Mouse (Mus musculus) kidney, adult 2 months (tissue): Measurements from ENCODE around the gene Gata2. TPM values are rescaled to one million over a fixed set of nuclear protein-coding genes. Genes with fewer than 3 reads are reported as not detected.

ENCODE experiments used
- DNase-seq: peaks from one replicate; pipeline ENCODE4 v3.0.0; 2021
- H3K27ac ChIP-seq: fragments of 200-500 bp; 2 replicates; pipeline ENCODE4 v1.5.1; 2012; ENCODE audit warnings: low read depth, low read length, control low read depth, inconsistent platforms; ENCODE audit not compliant: insufficient read depth
- H3K27me3 ChIP-seq: fragments of 200-500 bp; replicated peaks from 2 replicates; pipeline ENCODE4 v1.6.1; 2012; ENCODE audit warnings: mild to moderate bottlenecking, moderate library complexity, low read length, inconsistent platforms; ENCODE audit not compliant: control insufficient read depth, insufficient read depth
- H3K36me3 ChIP-seq: fragments of 200-500 bp; 2 replicates; pipeline ENCODE4 v1.6.1; 2012; ENCODE audit warnings: mild to moderate bottlenecking, moderate library complexity, low read length, inconsistent platforms; ENCODE audit not compliant: control insufficient read depth, insufficient read depth
- H3K4me1 ChIP-seq: fragments of 200-500 bp; 2 replicates; pipeline ENCODE4 v1.6.1; 2011; ENCODE audit warnings: low read length; ENCODE audit not compliant: control insufficient read depth, insufficient read depth
- H3K4me3 ChIP-seq: fragments of 200-500 bp; 2 replicates; pipeline ENCODE4 v1.5.1; 2011; ENCODE audit warnings: mild to moderate bottlenecking, low read depth, low read length, control low read depth; ENCODE audit not compliant: insufficient read depth
- CTCF ChIP-seq: fragments of 200-500 bp; conservative IDR thresholded peaks from 2 replicates; pipeline ENCODE4 v1.5.1; 2011; ENCODE audit warnings: low read depth, mild to moderate bottlenecking, control low read depth, low read length, moderate library complexity, mixed read lengths; ENCODE audit not compliant: insufficient read depth, insufficient read length
- POLR2A ChIP-seq: fragments of 200-500 bp; IDR thresholded peaks from one replicate; pipeline ENCODE4 v1.6.1; 2011; ENCODE audit warnings: low read depth, low read length, control low read depth
- WGBS: fragments of 180-500 bp; shearing (Covaris S2); methylation state at CpG from one replicate; pipeline ENCODE4 v1.1.7; 2018; 5-methylcytosine and 5-hydroxymethylcytosine counted together
- polyA plus RNA-seq: library from polyadenylated mRNA; depleted of rRNA; stranded (reverse); fragments of >200 nt; gene quantifications from 2 replicates; pipeline ENCODE4 v1.2.3, GENCODE M21; 2012; rRNA removed

Gene Gata2
- polyA plus RNA-seq, 1 experiment, result 36.9 TPM

DNA sequence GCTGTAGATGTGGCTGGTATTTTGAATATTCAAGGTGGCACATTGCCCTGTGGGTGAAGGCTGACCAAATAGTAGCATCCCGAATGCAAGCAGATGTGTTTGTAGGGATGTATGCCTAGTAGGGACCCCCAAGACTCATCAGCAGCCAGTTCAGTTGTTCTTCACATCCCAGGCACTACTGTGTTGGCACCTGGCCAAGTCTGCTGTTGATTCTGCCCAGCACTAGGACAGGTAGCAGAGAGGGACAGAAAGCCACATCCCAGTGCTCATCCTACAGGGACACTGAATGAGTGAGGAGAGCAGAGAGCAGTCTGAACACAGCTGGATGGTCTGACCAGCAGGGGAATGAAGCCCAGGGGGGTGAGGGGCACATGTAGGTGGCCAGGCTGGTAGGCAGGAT lies 55.5 kb downstream of the Gata2 start:
- WGBS, result 78% methylated on average over 1 of the region's 1 CpGs
- Histone ChIP-seq H3K27me3 (no peaks in the 10 kb centered on the region), H3K27ac (no peak overlapping the region), H3K4me3 (no peak overlapping the region), H3K36me3 (no peaks in the 10 kb centered on the region), H3K4me1 (no peaks in the 10 kb centered on the region)
- DNase-seq, result no peak
- TF ChIP-seq CTCF (no peak), POLR2A (no peak)

DNA sequence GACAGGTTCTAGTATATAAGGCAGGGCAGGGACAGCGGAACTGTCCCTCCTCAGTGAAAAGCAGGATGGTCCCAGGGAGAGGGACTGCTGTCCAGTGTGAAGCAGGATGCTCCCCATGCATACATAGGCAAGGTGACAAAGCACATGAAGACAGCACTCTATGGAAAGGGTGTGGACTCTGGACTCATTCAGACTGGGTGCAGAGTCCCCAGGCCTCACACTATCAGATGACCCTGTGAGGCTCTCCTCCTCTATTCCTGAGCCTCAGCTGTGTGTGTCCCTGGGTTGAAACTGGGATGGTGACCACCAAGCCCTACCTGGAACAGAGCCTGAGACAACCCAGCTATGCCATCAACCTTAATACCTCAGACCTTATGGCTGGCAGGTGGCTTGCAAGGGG lies 57.7 kb downstream of the Gata2 start:
- TF ChIP-seq CTCF, result no peak
- H3K27me3 ChIP-seq, result no peaks in the 10 kb centered on the region
- no peaks in the 10 kb centered on the region for H3K36me3 ChIP-seq
- 100% methylated on average over 1 of the region's 1 CpGs for WGBS
- no peak for DNase-seq
- H3K27ac ChIP-seq, result no peak overlapping the region
- H3K4me3 ChIP-seq, result no peak overlapping the region
- H3K4me1 ChIP-seq, result no peaks in the 10 kb centered on the region

GRCm38 (mm10) chr6:88251798-88252478 lies 58.2 kb downstream of the Gata2 start:
- WGBS, result 85% methylated on average over 7 of the region's 7 CpGs
- Histone ChIP-seq H3K27ac (no peak overlapping the region), H3K36me3 (no peaks in the 10 kb centered on the region), H3K4me1 (no peaks in the 10 kb centered on the region), H3K27me3 (no peaks in the 10 kb centered on the region), H3K4me3 (no peak overlapping the region)
- TF ChIP-seq POLR2A, result no peak
- TF ChIP-seq CTCF, result no peak
- no peak for DNase-seq

- DNase-seq, result no peak
- no peaks in the 10 kb centered on the region for H3K36me3 ChIP-seq
- TF ChIP-seq POLR2A, result no peak
- no peak for TF ChIP-seq CTCF
Observed at GRCm38 (mm10) chr6:88254082-88254481, 60.4 kb downstream of the Gata2 start.

DNA sequence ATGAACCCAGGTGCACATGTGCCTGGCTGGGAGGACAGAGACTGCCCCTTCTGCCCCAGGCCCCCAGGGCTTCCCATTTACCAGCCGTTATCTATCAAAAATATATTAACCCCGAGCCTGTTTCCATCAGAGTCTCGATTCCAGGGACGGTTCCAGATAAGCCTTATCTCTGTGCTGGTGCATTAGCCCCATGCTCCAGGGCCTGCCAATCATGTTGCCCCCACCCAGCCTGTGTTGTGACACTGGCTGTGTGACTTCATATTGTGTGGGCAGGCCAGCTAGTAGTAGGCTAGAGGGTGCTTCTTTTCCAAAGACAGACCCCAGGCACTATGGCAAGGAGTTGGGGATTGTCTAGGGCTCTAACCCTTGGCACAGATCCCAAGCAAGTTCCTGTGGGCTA lies 61.7 kb downstream of the Gata2 start:
- H3K4me3 ChIP-seq, result no peak overlapping the region
- DNase-seq, result no peak
- no peak overlapping the region for H3K27ac ChIP-seq
- TF ChIP-seq POLR2A, result no peak
- TF ChIP-seq CTCF, result no peak
- H3K36me3 ChIP-seq, result no peaks in the 10 kb centered on the region
- no peaks in the 10 kb centered on the region for H3K4me1 ChIP-seq
- no peaks in the 10 kb centered on the region for H3K27me3 ChIP-seq
- 86% methylated on average over 4 of the region's 4 CpGs for WGBS

More at GRCm38 (mm10) chr6:88254082-88254481, 60.4 kb downstream of the Gata2 start:
- Histone ChIP-seq H3K27ac (no peak overlapping the region), H3K27me3 (no peaks in the 10 kb centered on the region), H3K4me3 (no peak overlapping the region), H3K4me1 (no peaks in the 10 kb centered on the region)
- 78% methylated on average over 6 of the region's 6 CpGs for WGBS

Other genes with a start within 250 kb of the Gata2 start
- gene H1fx, start 212.3 kb upstream of the Gata2 start, polyA plus RNA-seq, result 2.3 and 3.2 TPM in 2 replicates
- gene Rab7, start 148.6 kb upstream of the Gata2 start, polyA plus RNA-seq, result 316 and 386 TPM in 2 replicates
- gene Rpn1, start 109.4 kb upstream of the Gata2 start, polyA plus RNA-seq, result 161 and 188 TPM in 2 replicates
- gene Dnajb8, start 28.4 kb downstream of the Gata2 start, polyA plus RNA-seq, result 0.10 TPM in 1 of 2 replicates, not detected in the other